Mouse (Mus musculus) CD4-positive naive resting alpha-beta T cell, adult 57 days (primary cell): ENCODE measurements around the gene Pheta2. TPM values are rescaled to one million over a fixed set of nuclear protein-coding genes. Genes with fewer than 3 reads are reported as not detected.

ENCODE experiments used
- total RNA-seq: library from RNA; stranded (reverse); gene quantifications from one replicate; pipeline ENCODE4 v1.2.4, GENCODE M21; 2023

The Pheta2 gene
- total RNA-seq: 0.27 TPM

GRCm38 (mm10) chr15:82338593-82339112 is at the start of gene Pheta2, which contains the start of the genes Naga and Smdt1:
Gene Pheta2, plus strand, starts transcription at chr15:82338942.
Gene Naga, minus strand, starts transcription at chr15:82338925.
Gene Smdt1, plus strand, starts transcription at chr15:82338959.

GRCm38 (mm10) chr15:82298764-82299561 is 39.8 kb upstream of the Pheta2 start, which contains the start of gene Wbp2nl:
Gene Wbp2nl, plus strand, starts transcription at chr15:82298954.

GRCm38 (mm10) chr15:82354126-82354945 is 15.6 kb downstream of the Pheta2 start, which contains the start of gene Ndufa6:
Gene Ndufa6, minus strand, starts transcription at chr15:82354322.

GRCm38 (mm10) chr15:82379871-82380713 is 41.4 kb downstream of the Pheta2 start, which contains the start of gene Cyp2d22:
Gene Cyp2d22, minus strand, starts transcription at chr15:82380260.

GRCm38 (mm10) chr15:82393922-82394321 is 55.2 kb downstream of the Pheta2 start, which contains the start of gene Cyp2d11:
Gene Cyp2d11, minus strand, starts transcription at chr15:82394022.

Other genes starting within 250 kb of the Pheta2 start
- gene Ccdc134, start 211.0 kb upstream of the Pheta2 start, total RNA-seq: 36.7 TPM
- 211 TPM for gene Srebf2, start 191.8 kb upstream of the Pheta2 start, total RNA-seq
- not detected for gene Shisa8, start 126.1 kb upstream of the Pheta2 start, total RNA-seq
- 9.7 TPM for gene Tnfrsf13c, start 114.6 kb upstream of the Pheta2 start, total RNA-seq
- not detected for gene Cenpm, start 94.2 kb upstream of the Pheta2 start, total RNA-seq
- not detected for gene 1500009C09Rik, start 86.5 kb upstream of the Pheta2 start, total RNA-seq
- not detected for gene Sept3, start 64.0 kb upstream of the Pheta2 start, total RNA-seq
- not detected for gene Wbp2nl, start 40.0 kb upstream of the Pheta2 start, total RNA-seq
- gene Naga, start within 50 bp of the Pheta2 start, total RNA-seq: 56.1 TPM
- 91.4 TPM for gene Smdt1, start within 50 bp of the Pheta2 start, total RNA-seq
- 113 TPM for gene Ndufa6, start 15.4 kb downstream of the Pheta2 start, total RNA-seq
- gene Cyp2d22, start 41.3 kb downstream of the Pheta2 start, total RNA-seq: 11.1 TPM
- not detected for gene Cyp2d11, start 55.1 kb downstream of the Pheta2 start, total RNA-seq
- gene Cyp2d10, start 68.3 kb downstream of the Pheta2 start, total RNA-seq: not detected
- not detected for gene Cyp2d9, start 94.5 kb downstream of the Pheta2 start, total RNA-seq
- not detected for gene Cyp2d12, start 216.1 kb downstream of the Pheta2 start, total RNA-seq